Mouse (Mus musculus): ENCODE measurements around the gene Akr7a5.

- TF ChIP-seq CTCF (IDR thresholded peaks at IDR 0.05) (no peak), EP300 (IDR thresholded peaks at IDR 0.05) (no peak)
These were observed 43.2 kb upstream of the Akr7a5 start for GRCm38 (mm10) chr4:139267335-139267734.
